Mouse (Mus musculus): Measurements from ENCODE around the gene Agpat3. TPM values are rescaled to one million over a fixed set of nuclear protein-coding genes. Genes with fewer than 3 reads are reported as not detected.

Gene Agpat3
- total RNA-seq, 1 experiment from 2014 or later: 8.2 TPM

GRCm38 (mm10) chr10:78232301-78232980 lies 119.8 kb downstream of the Agpat3 start:
- 0 out of 2 replicates have a peak, but pooled peaks have one; percentile 15 for ATAC-seq (replicated peaks; ENCODE audit: low read depth, poor library complexity, severe bottlenecking)

GRCm38 (mm10) chr10:78228560-78228928 lies 123.7 kb downstream of the Agpat3 start:
- ATAC-seq (replicated peaks; ENCODE audit: low read depth, poor library complexity, severe bottlenecking): no peak

GRCm38 (mm10) chr10:78227875-78228559 lies 124.3 kb downstream of the Agpat3 start:
- ATAC-seq (replicated peaks; ENCODE audit: low read depth, poor library complexity, severe bottlenecking): peak; percentile 50

- ATAC-seq (replicated peaks; ENCODE audit: low read depth, poor library complexity, severe bottlenecking): no peak
These were observed 128.2 kb downstream of the Agpat3 start for GRCm38 (mm10) chr10:78224136-78224535.

- ATAC-seq (replicated peaks; ENCODE audit: low read depth, poor library complexity, severe bottlenecking): no peak
These were observed 129.4 kb downstream of the Agpat3 start for GRCm38 (mm10) chr10:78222908-78223307.

- ATAC-seq (replicated peaks; ENCODE audit: low read depth, poor library complexity, severe bottlenecking): no peak
These were observed 131.0 kb downstream of the Agpat3 start for GRCm38 (mm10) chr10:78221315-78221714.

- ATAC-seq (replicated peaks; ENCODE audit: low read depth, poor library complexity, severe bottlenecking): no peak
These were observed 132.8 kb downstream of the Agpat3 start for GRCm38 (mm10) chr10:78219528-78219927.

Other genes with a start within 250 kb of the Agpat3 start
- gene D10Jhu81e, start 182.7 kb downstream of the Agpat3 start, total RNA-seq (2017): 84.9 and 97.8 TPM in 2 replicates
- gene Pwp2, start 167.3 kb downstream of the Agpat3 start, total RNA-seq (2017): 29.2 and 32.2 TPM in 2 replicates
- gene Trappc10, start 107.8 kb downstream of the Agpat3 start, total RNA-seq (2017): 27.8 and 29.0 TPM in 2 replicates
- gene Rrp1, start 60.6 kb upstream of the Agpat3 start, total RNA-seq (2017): 393 and 414 TPM in 2 replicates
- 41.8 and 47.5 TPM in 2 replicates for gene Cstb, start 73.2 kb upstream of the Agpat3 start, total RNA-seq (2017)
- gene Pdxk, start 112.5 kb upstream of the Agpat3 start, total RNA-seq (2017): 12.3 and 16.7 TPM in 2 replicates
- gene Olfr1358, start 164.9 kb upstream of the Agpat3 start, total RNA-seq (2017): not detected in 2 replicates
- 15.2 and 16.9 TPM in 2 replicates for gene Ilvbl, start 221.9 kb upstream of the Agpat3 start, total RNA-seq (2017)
- 1.9 and 2.2 TPM in 2 replicates for gene Syde1, start 239.5 kb upstream of the Agpat3 start, total RNA-seq (2017)

All from common myeloid progenitor, adult 5-6 weeks (primary cell).